Mouse (Mus musculus): Measurements from ENCODE around the gene A730015C16Rik. TPM values are rescaled to one million over a fixed set of nuclear protein-coding genes. Genes with fewer than 3 reads are reported as not detected.

The A730015C16Rik gene
- total RNA-seq, 1 experiment from 2014 or later = 0.70 TPM

- ATAC-seq (ENCODE audit: extremely low read depth, insufficient number of reproducible peaks, low FRiP score, poor library complexity, severe bottlenecking) = peak; percentile 43
Observed at GRCm38 (mm10) chr4:108833828-108834114, 14.6 kb downstream of the A730015C16Rik start.

- peak; percentile 94 for ATAC-seq (ENCODE audit: extremely low read depth, insufficient number of reproducible peaks, low FRiP score, poor library complexity, severe bottlenecking)
Observed at GRCm38 (mm10) chr4:108832916-108833827, 15.2 kb downstream of the A730015C16Rik start, which contains the start of gene Btf3l4. TSS of gene Btf3l4 (minus strand) at chr4:108833614.

- ATAC-seq (ENCODE audit: extremely low read depth, insufficient number of reproducible peaks, low FRiP score, poor library complexity, severe bottlenecking) = no peak
Observed at GRCm38 (mm10) chr4:108830698-108831097, 17.7 kb downstream of the A730015C16Rik start.

- ATAC-seq (ENCODE audit: extremely low read depth, insufficient number of reproducible peaks, low FRiP score, poor library complexity, severe bottlenecking) = no peak
Observed at GRCm38 (mm10) chr4:108826643-108827042, 21.8 kb downstream of the A730015C16Rik start.

- no peak for ATAC-seq (ENCODE audit: extremely low read depth, insufficient number of reproducible peaks, low FRiP score, poor library complexity, severe bottlenecking)
Observed at GRCm38 (mm10) chr4:108826096-108826495, 22.3 kb downstream of the A730015C16Rik start.

GRCm38 (mm10) chr4:108825677-108826076, 22.7 kb downstream of the A730015C16Rik start:
- no peak for ATAC-seq (ENCODE audit: extremely low read depth, insufficient number of reproducible peaks, low FRiP score, poor library complexity, severe bottlenecking)

- no peak for ATAC-seq (ENCODE audit: extremely low read depth, insufficient number of reproducible peaks, low FRiP score, poor library complexity, severe bottlenecking)
Observed at GRCm38 (mm10) chr4:108811550-108811949, 36.9 kb downstream of the A730015C16Rik start.

- no peak for ATAC-seq (ENCODE audit: extremely low read depth, insufficient number of reproducible peaks, low FRiP score, poor library complexity, severe bottlenecking)
Observed at GRCm38 (mm10) chr4:108811142-108811541, 37.3 kb downstream of the A730015C16Rik start.

GRCm38 (mm10) chr4:108803535-108803934, 44.9 kb downstream of the A730015C16Rik start:
- ATAC-seq (ENCODE audit: extremely low read depth, insufficient number of reproducible peaks, low FRiP score, poor library complexity, severe bottlenecking) = no peak

- 0 out of 2 replicates have a peak, but pooled peaks have one; percentile 46 for ATAC-seq (ENCODE audit: extremely low read depth, insufficient number of reproducible peaks, low FRiP score, poor library complexity, severe bottlenecking)
Observed at GRCm38 (mm10) chr4:108798083-108798830, 50.2 kb downstream of the A730015C16Rik start.

Other genes starting within 250 kb of the A730015C16Rik start
- gene Cc2d1b, start 228.7 kb downstream of the A730015C16Rik start, total RNA-seq (2017) = 59.7 and 79.0 TPM in 2 replicates
- not detected in 2 replicates for gene 3110021N24Rik, start 129.0 kb downstream of the A730015C16Rik start, total RNA-seq (2017)
- 2.8 and 3.4 TPM in 2 replicates for gene Zfyve9, start 67.8 kb downstream of the A730015C16Rik start, total RNA-seq (2017)
- gene Btf3l4, start 15.0 kb downstream of the A730015C16Rik start, total RNA-seq (2017) = 33.4 and 40.9 TPM in 2 replicates
- 37.0 and 40.7 TPM in 2 replicates for gene Txndc12, start 14.0 kb downstream of the A730015C16Rik start, total RNA-seq (2017)
- 12.7 and 16.0 TPM in 2 replicates for gene Kti12, start 834 bp downstream of the A730015C16Rik start, total RNA-seq (2017)
- 0.81 TPM in 1 of 2 replicates, not detected in the other for gene Rab3b, start 30.4 kb upstream of the A730015C16Rik start, total RNA-seq (2017)
- gene Nrd1, start 152.0 kb upstream of the A730015C16Rik start, total RNA-seq (2017) = 187 and 204 TPM in 2 replicates

All from neutrophil, adult 5-6 weeks (primary cell).